Mouse (Mus musculus) kidney, embryonic 14.5 days (tissue): ENCODE data around the gene 2210011C24Rik. TPM values are rescaled to one million over a fixed set of nuclear protein-coding genes. Genes with fewer than 3 reads are reported as not detected.

ENCODE experiments used
- ATAC-seq: fragments of 200-750 bp; cut with Nextera tagmentation; 2 replicates; pipeline ENCODE4 v1.8.0; 2017; ENCODE audit warnings: moderate number of reproducible peaks, mild to moderate bottlenecking, moderate TSS enrichment, moderate library complexity; ENCODE audit not compliant: low FRiP score, low TSS enrichment
- H3K27ac ChIP-seq: fragments of 300-500 bp; sonication (generic); 2 replicates; pipeline ENCODE4 v1.5.1; 2014; ENCODE audit warnings: low read depth, mild to moderate bottlenecking, low read length, moderate library complexity, mixed read lengths
- H3K27me3 ChIP-seq: fragments of 300-500 bp; sonication (generic); 2 replicates; pipeline ENCODE4 v1.6.1; 2014; ENCODE audit warnings: mild to moderate bottlenecking, low read length; ENCODE audit not compliant: control insufficient read depth, insufficient read depth
- H3K36me3 ChIP-seq: fragments of 300-500 bp; sonication (generic); 2 replicates; pipeline ENCODE4 v1.6.1; 2014; ENCODE audit warnings: low read length, mixed read lengths; ENCODE audit not compliant: control insufficient read depth, insufficient read depth
- H3K4me1 ChIP-seq: fragments of 300-500 bp; sonication (generic); 2 replicates; pipeline ENCODE4 v1.6.1; 2014; ENCODE audit warnings: low read length, mixed read lengths; ENCODE audit not compliant: control insufficient read depth, insufficient read depth
- H3K4me2 ChIP-seq: fragments of 300-500 bp; sonication (generic); replicated peaks from 2 replicates; pipeline ENCODE4 v1.6.1; 2014; ENCODE audit warnings: low read depth, mild to moderate bottlenecking, low read length
- H3K4me3 ChIP-seq: fragments of 300-500 bp; sonication (generic); 2 replicates; pipeline ENCODE4 v1.5.1; 2014; ENCODE audit warnings: mild to moderate bottlenecking, low read length
- H3K9ac ChIP-seq: fragments of 300-500 bp; sonication (generic); 2 replicates; pipeline ENCODE4 v1.6.1; 2014; ENCODE audit warnings: low read depth, mild to moderate bottlenecking, low read length, moderate library complexity
- H3K9me3 ChIP-seq: fragments of 300-500 bp; sonication (generic); 2 replicates; pipeline ENCODE4 v1.6.1; 2016; ENCODE audit warnings: low read length; ENCODE audit not compliant: control insufficient read depth
- WGBS: fragments of 180-500 bp; shearing (Covaris S2); extraction: QIAGEN DNeasy Blood & Tissue Kit; methylation state at CpG from one replicate; pipeline ENCODE4 v1.1.7; 2014; 5-methylcytosine and 5-hydroxymethylcytosine counted together
- polyA plus RNA-seq: library from polyadenylated mRNA; unstranded; fragments of >200 nt; fragmentation: Nextera tagmentation; extraction: Ambion mirVana; gene quantifications from 2 replicates; pipeline ENCODE4 v1.2.1, GENCODE M21; 2014

2210011C24Rik gene
- polyA plus RNA-seq, 1 experiment from 2014 or later: 5.7 TPM

DNA sequence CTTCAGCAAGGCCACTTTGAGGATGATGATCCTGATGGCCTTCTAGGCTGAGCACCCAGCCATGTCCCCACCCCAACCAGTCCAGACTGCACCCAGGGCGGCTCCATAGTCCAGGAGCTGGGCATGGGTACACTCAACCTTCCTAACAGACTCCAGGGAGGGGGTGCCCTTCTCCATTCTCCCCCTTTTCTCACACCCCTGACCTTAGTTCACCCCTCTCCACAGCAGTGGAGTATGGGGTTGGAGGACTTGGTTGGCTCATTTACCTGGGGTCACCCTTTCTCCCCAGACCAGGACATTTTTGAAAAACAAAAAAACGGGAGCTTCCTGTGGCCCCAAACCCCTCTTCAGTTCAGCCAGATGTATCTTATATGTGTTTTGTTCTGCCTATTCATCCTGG, 12.1 kb downstream of the 2210011C24Rik start:
- Histone ChIP-seq H3K27me3 (no peaks in the 10 kb centered on the region; the same call in 1 of the 2 replicates), H3K4me1 (peaks cover 25% of the 10 kb centered on the region), H3K9me3 (no peaks in the 10 kb centered on the region), H3K9ac (no peak overlapping the region), H3K36me3 (peaks cover 22% of the 10 kb centered on the region), H3K4me2 (no peak overlapping the region), H3K27ac (no peak overlapping the region), H3K4me3 (no peak overlapping the region; the same call in none of the 2 replicates)
- ATAC-seq: no peak
- WGBS: 87% methylated on average over 2 of the region's 2 CpGs

DNA sequence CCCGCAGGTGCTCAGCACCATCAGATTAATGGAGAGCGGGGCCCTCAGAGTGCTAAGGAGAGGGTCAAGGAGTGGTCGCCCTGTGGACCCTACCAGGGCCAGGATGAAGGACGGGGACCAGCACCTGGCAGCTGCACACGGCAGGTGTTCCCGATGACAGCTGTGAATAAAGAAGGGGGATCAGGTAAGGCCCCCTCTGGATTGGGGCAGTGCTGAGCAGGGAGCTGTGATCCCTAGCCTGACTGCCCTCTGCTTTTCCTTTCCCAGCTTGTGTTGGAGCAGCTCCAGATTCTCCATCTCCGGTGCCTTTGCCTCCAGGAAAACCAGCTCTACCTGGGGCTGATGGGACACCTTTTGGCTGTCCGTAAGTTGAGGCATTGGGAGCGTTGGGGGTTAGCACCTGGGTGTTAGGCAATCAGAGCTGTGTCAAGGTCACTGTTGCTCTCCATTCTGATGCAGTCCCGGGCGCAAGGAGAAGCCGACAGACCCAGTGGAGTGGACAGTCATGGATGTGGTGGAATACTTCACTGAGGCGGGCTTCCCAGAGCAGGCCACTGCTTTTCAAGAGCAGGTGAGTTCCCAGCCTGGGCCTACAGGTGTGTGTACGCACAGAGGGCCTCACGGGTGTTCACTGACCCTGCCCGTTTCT, 12.8 kb downstream of the 2210011C24Rik start:
- Histone ChIP-seq H3K27me3 (no peaks in the 10 kb centered on the region; the same call in 1 of the 2 replicates), H3K36me3 (peaks cover 27% of the 10 kb centered on the region), H3K27ac (no peak overlapping the region), H3K4me3 (peak overlapping the region; percentile 81), H3K4me1 (peaks cover 22% of the 10 kb centered on the region), H3K4me2 (peak overlapping the region; percentile 84), H3K9me3 (no peaks in the 10 kb centered on the region), H3K9ac (peak overlapping the region; percentile 92; the same call in 1 of the 2 replicates)
- ATAC-seq: no peak
- 59% methylated on average over 16 of the region's 16 CpGs for WGBS

DNA sequence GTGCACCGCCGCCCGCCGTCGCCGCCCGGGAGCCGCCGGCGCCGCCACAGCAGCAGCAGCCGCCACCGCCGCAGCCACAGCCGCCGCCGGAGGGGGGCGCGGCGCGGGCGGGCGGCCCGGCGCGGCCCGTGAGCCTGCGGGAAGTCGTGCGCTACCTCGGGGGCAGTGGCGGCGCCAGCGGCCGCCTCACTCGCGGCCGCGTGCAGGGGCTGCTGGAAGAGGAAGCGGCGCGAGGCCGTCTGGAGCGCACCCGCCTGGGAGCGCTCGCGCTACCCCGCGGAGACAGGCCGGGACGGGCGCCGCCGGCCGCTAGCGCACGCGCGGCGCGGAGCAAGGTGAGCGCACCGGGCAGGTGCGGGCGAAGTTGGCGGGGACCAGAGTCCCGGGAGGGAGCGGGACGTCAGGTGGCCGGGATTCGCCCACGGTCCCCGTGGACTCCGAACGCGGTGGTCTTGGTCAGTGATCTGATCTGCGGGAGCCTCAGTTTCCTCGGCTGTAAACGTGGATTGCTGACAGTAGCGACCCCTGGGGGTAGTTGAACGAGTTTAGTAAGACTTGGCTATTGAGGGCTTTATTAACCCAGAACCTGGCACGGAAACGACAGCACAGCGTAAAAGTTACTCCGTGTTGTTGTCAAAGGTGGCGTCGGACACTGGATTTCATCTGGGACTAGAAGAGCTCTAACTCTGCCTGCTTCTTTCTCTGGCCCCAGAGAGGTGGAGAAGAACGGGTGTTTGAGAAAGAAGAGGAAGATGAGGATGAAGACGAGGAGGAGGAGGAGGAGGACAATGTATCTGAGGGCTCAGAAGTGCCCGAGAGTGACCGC, 13.5 kb downstream of the 2210011C24Rik start:
- peak; percentile 7; the same call in 1 of the 2 replicates for ATAC-seq
- peaks cover 30% of the 10 kb centered on the region for H3K36me3 ChIP-seq

DNA sequence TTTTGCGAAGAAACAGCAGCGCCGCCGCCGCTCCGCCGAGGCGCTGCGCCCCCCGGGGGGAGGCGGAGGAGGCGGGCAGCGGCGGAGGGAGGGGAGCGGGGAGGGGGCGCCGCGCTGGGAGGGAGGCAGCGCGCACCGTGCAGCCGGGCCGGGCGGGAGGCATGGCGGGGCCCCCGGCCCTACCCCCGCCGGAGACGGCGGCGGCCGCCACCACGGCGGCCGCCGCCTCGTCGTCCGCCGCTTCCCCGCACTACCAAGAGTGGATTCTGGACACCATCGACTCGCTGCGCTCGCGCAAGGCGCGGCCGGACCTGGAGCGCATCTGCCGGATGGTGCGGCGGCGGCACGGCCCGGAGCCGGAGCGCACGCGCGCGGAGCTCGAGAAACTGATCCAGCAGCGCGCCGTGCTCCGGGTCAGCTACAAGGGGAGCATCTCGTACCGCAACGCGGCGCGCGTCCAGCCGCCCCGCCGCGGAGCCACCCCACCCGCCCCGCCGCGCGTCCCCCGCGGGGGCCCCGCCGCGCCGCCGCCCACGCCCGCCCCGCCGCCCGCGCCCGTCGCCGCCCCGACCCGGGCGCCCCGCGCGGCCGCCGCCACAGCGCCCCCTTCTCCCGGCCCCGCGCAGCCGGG, 14.3 kb downstream of the 2210011C24Rik start, which contains the start of gene Samd1:
TSS of gene Samd1 (plus strand) at position 162 of the 631 bp plus-strand sequence.
- peaks cover 20% of the 10 kb centered on the region for H3K4me1 ChIP-seq
- peaks cover 31% of the 10 kb centered on the region for H3K36me3 ChIP-seq
- WGBS: under 1% methylated on average over 41 of the region's 112 CpGs

More for the DNA sequence above, 13.5 kb downstream of the 2210011C24Rik start:
- H3K9ac ChIP-seq: peak overlapping the region; percentile 92
- H3K9me3 ChIP-seq: no peaks in the 10 kb centered on the region
- under 1% methylated on average over 75 of the region's 92 CpGs for WGBS
- peaks cover 20% of the 10 kb centered on the region for H3K4me1 ChIP-seq
- peak overlapping the region; percentile 65 for H3K27ac ChIP-seq
- no peaks in the 10 kb centered on the region; the same call in 1 of the 2 replicates for H3K27me3 ChIP-seq
- H3K4me3 ChIP-seq: peak overlapping the region; percentile 81
- H3K4me2 ChIP-seq: peak overlapping the region; percentile 84

DNA sequence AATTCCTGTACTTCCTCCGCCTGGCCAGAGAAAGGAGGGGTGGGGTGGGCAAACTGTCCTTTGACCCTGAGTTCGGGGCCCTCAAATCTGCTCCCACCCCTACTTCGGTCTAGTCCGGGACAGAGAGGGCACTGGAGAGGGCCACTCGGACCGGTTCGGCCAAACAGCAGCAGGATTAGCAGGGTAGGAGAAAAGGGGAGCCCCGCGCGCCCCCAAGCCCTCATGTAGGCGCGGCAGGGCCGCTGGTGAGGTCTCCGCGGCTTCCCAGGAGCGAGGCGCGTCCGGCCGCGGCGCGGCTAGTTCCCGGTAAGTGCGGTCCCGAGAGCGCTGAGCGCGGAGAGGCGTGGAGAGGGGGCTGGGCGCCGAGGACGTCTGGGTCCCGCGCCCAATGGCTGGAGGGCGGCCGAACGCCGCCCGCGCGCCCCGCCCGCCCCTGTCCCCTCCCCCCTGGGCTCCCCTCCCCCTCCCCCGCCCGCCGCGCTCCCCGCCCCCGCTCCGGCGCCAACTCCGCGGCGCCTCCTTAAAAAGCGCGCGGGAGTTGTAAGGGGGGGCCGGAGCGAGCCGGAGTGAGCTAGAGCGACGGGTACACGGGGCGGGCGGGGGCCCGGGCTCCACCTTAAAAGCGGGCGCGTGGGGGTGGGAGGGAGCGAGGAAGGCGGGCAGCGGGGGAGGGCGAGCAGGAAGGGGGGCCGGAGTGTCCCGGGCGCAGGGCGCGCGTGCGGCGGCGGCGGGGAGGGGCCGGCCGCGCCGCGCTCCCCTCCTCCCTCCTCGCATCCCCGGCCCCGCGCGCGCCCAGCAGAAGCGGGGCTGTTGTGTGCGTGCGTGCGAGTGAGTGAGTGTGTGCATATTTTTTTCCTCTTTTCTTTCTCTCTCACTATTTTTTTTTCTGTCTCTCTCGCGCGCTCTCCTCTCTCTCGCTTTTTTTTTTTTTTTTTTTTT, 15.1 kb downstream of the 2210011C24Rik start:
- Histone ChIP-seq H3K4me1 (peaks cover 20% of the 10 kb centered on the region), H3K36me3 (peaks cover 34% of the 10 kb centered on the region), H3K27ac (peak overlapping the region; percentile 96), H3K4me3 (peak overlapping the region; percentile 81), H3K9ac (peak overlapping the region; percentile 92), H3K27me3 (no peaks in the 10 kb centered on the region; the same call in 1 of the 2 replicates), H3K4me2 (peak overlapping the region; percentile 70), H3K9me3 (no peaks in the 10 kb centered on the region)
- peak; percentile 85 for ATAC-seq
- WGBS: under 1% methylated on average over 42 of the region's 103 CpGs

More for the DNA sequence above, 14.3 kb downstream of the 2210011C24Rik start, which contains the start of gene Samd1:
- Histone ChIP-seq H3K27ac (peak within 1 kb of the TSS; percentile 96), H3K4me2 (peak within 1 kb of the TSS; percentile 84), H3K4me3 (peak within 1 kb of the TSS; percentile 81), H3K9ac (peak within 1 kb of the TSS; percentile 92), H3K27me3 (no peaks in the 10 kb centered on the region; the same call in 1 of the 2 replicates), H3K9me3 (no peaks in the 10 kb centered on the region)
- 0 out of 2 replicates have a peak, but pooled peaks have one; percentile 12 for ATAC-seq

DNA sequence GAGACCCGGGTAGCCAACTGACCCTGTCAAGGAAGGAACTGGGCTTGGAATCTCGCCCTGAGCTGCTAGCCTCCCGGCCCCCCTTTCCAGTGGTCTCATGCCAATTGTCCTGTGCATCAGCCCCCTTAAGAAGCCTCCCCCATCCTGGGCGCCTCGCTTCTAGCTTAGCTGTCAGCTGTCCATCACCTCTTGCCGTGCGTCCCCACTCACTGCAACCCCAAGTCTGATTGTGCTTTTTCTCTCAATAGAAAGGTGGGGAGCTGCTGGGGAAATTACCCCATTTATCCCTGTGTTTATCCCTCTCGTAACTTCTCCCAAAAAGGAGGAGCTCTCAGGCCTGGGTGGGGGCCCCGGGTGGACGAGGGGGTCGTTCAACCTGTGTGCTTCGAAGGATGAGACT, 16.0 kb downstream of the 2210011C24Rik start:
- peak overlapping the region; percentile 81 for H3K4me3 ChIP-seq
- peak overlapping the region; percentile 92; the same call in 1 of the 2 replicates for H3K9ac ChIP-seq
- peak overlapping the region; percentile 96 for H3K27ac ChIP-seq
- peak overlapping the region; percentile 70 for H3K4me2 ChIP-seq
- H3K27me3 ChIP-seq: no peaks in the 10 kb centered on the region; the same call in 1 of the 2 replicates
- no peak; the same call in 1 of the 2 replicates for ATAC-seq
- H3K36me3 ChIP-seq: peaks cover 40% of the 10 kb centered on the region
- H3K4me1 ChIP-seq: peaks cover 20% of the 10 kb centered on the region
- 16% methylated on average over 12 of the region's 12 CpGs for WGBS
- H3K9me3 ChIP-seq: no peaks in the 10 kb centered on the region

DNA sequence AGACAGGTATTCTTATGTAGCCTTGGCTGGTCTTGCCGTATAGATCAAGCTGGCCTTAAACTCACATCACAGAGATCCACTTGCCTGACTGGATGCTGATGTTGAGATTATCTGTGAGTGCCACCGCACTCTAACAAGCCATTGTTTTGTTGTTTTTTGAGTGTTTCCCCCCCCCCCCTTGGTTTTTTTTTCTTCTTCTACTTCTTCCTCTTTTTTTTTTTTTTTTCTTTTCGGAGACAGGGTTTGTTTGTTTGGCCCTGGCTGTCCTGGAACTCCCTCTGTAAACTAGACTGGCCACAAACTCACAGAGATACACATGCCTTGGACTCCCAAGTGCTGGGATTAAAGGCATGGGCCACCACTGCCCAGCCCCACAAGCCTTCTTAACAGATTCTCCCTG, 17.9 kb downstream of the 2210011C24Rik start:
- Histone ChIP-seq H3K36me3 (peaks cover 38% of the 10 kb centered on the region), H3K9ac (no peak overlapping the region), H3K4me1 (peaks cover 8% of the 10 kb centered on the region), H3K4me2 (no peak overlapping the region), H3K27me3 (no peaks in the 10 kb centered on the region), H3K9me3 (no peaks in the 10 kb centered on the region), H3K27ac (no peak overlapping the region), H3K4me3 (no peak overlapping the region)
- ATAC-seq: no peak
- WGBS: 87% methylated on average over 3 of the region's 3 CpGs

DNA sequence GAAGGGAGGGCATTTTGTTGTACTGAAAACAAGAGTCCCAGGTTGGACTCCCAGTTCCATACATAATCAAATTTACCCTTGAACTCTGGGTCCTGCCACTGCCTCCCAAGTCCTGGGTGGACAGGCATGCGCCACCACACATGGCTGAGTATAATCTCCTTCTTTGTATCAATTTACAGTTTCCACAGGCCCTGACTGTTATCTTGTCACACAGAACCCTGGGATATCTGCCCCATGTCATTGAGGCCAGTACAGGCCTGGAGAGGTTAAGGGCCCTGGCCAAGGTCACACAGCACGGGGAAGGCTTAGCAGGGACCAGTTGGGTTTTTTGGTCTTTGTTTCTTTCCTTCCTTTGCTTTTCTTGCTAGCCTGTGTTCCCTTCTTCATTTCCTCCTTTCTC, 19.5 kb downstream of the 2210011C24Rik start:
- Histone ChIP-seq H3K9ac (no peak overlapping the region), H3K4me3 (no peak overlapping the region), H3K9me3 (no peaks in the 10 kb centered on the region), H3K27me3 (no peaks in the 10 kb centered on the region), H3K4me1 (peaks cover 4% of the 10 kb centered on the region), H3K27ac (no peak overlapping the region), H3K36me3 (peaks cover 52% of the 10 kb centered on the region), H3K4me2 (no peak overlapping the region)
- 63% methylated on average over 2 of the region's 2 CpGs for WGBS
- no peak for ATAC-seq
